Mouse (Mus musculus): ENCODE data around the gene Srrd. TPM values are rescaled to one million over a fixed set of nuclear protein-coding genes. Genes with fewer than 3 reads are reported as not detected.

The Srrd gene
- total and polyA plus RNA-seq, 3 experiments = 22.3 to 31.7 (median 27.1) TPM

- Histone ChIP-seq H3K9me3 (replicated peaks; ENCODE audit: low read length) (no peaks in the 10 kb centered on the region), H3K27me3 (replicated peaks) (peaks cover 17% of the 10 kb centered on the region), H3K79me2 (replicated peaks; ENCODE audit: control insufficient read depth, extremely low read depth, insufficient read depth, poor library complexity, severe bottlenecking) (no peaks in the 10 kb centered on the region), H3K4me2 (ENCODE audit: insufficient read depth, low read depth, poor library complexity, severe bottlenecking) (no peak overlapping the region), H3K4me3 (replicated peaks in 1 of 3; ENCODE audit: low read depth in 2 of 3, low read length in 2 of 3, poor library complexity in 1 of 3) (no peak overlapping the region), H3K27ac (ENCODE audit: insufficient read depth, low read depth) (no peak overlapping the region), H3K36me3 (replicated peaks in 1 of 2; ENCODE audit: control insufficient read depth in 1 of 2, insufficient read depth in 1 of 2, low read length in 1 of 2) (peaks cover 4 to 19% of the 10 kb centered on the region in 2 experiments), H3K9ac (ENCODE audit: insufficient read depth, low read depth) (no peak overlapping the region), H3K4me1 (ENCODE audit: control insufficient read depth in 1 of 2, insufficient read depth in 2 of 2) (no peaks in the 10 kb centered on the region)
- dilution Hi-C loops (cut with MboI; ENCODE audit: extremely low pct_ligation_motif_present, extremely low pct_unique_long_range_greater_than_20kb, low sequenced_read_pairs) = no loop called here
- DNase-seq (ENCODE audit: extremely low read depth) = no peak
- in situ Hi-C loops (cut with MboI; ENCODE audit: low pct_ligation_motif_present, low pct_unique_long_range_greater_than_20kb, low sequenced_read_pairs) = no loop called here
- no peak for TF ChIP-seq ELF1 (IDR thresholded peaks at IDR 0.05; ENCODE audit: low read depth, low read length)
- no peak for TF ChIP-seq TCF12 (IDR thresholded peaks at IDR 0.05; ENCODE audit: low read depth, low read length)
- TF ChIP-seq RCOR1 (conservative IDR thresholded peaks at IDR 0.05; ENCODE audit: low read depth, low read length) = no peak
- no peak for TF ChIP-seq GABPA (IDR thresholded peaks at IDR 0.05; ENCODE audit: insufficient replicate concordance, low read depth, low read length)
- TF ChIP-seq MEF2A (IDR thresholded peaks at IDR 0.05; ENCODE audit: borderline replicate concordance, low read depth, low read length) = no peak
- TF ChIP-seq IRF4 (IDR thresholded peaks at IDR 0.05; ENCODE audit: low read depth, low read length) = no peak
- no peak for TF ChIP-seq JUND (conservative IDR thresholded peaks at IDR 0.05; ENCODE audit: low read depth, low read length)
- TF ChIP-seq ZC3H11A (IDR thresholded peaks at IDR 0.05; ENCODE audit: low read depth, low read length) = no peak
These were observed 42.1 kb upstream of the Srrd start for GRCm38 (mm10) chr5:112384805-112385472.

- peaks cover 19 to 40% of the 10 kb centered on the region in 2 experiments for H3K36me3 ChIP-seq (replicated peaks in 1 of 2; ENCODE audit: control insufficient read depth in 1 of 2, insufficient read depth in 1 of 2, low read length in 1 of 2)
- H3K9ac ChIP-seq (ENCODE audit: insufficient read depth, low read depth) = no peak overlapping the region
- in situ Hi-C loops (cut with MboI; ENCODE audit: low pct_ligation_motif_present, low pct_unique_long_range_greater_than_20kb, low sequenced_read_pairs) = no loop called here
- H3K4me3 ChIP-seq (replicated peaks in 1 of 3; ENCODE audit: low read depth in 2 of 3, low read length in 2 of 3, poor library complexity in 1 of 3) = no peak overlapping the region
- peaks cover 2% of the 10 kb centered on the region for H3K27me3 ChIP-seq (replicated peaks)
- DNase-seq (ENCODE audit: extremely low read depth) = no peak
- no peaks in the 10 kb centered on the region for H3K4me1 ChIP-seq (ENCODE audit: control insufficient read depth in 1 of 2, insufficient read depth in 2 of 2)
- H3K27ac ChIP-seq (ENCODE audit: insufficient read depth, low read depth) = no peak overlapping the region
- dilution Hi-C loops (cut with MboI; ENCODE audit: extremely low pct_ligation_motif_present, extremely low pct_unique_long_range_greater_than_20kb, low sequenced_read_pairs) = no loop called here
- no peaks in the 10 kb centered on the region for H3K9me3 ChIP-seq (replicated peaks; ENCODE audit: low read length)
- H3K4me2 ChIP-seq (ENCODE audit: insufficient read depth, low read depth, poor library complexity, severe bottlenecking) = no peak overlapping the region
- no peaks in the 10 kb centered on the region for H3K79me2 ChIP-seq (replicated peaks; ENCODE audit: control insufficient read depth, extremely low read depth, insufficient read depth, poor library complexity, severe bottlenecking)
- TF ChIP-seq MXI1 (IDR thresholded peaks at IDR 0.05; ENCODE audit: low read depth, low read length) = no peak
- no peak for TF ChIP-seq TBP (conservative IDR thresholded peaks at IDR 0.05; ENCODE audit: low read depth, low read length)
- TF ChIP-seq ZMIZ1 (IDR thresholded peaks at IDR 0.05; ENCODE audit: low read depth, low read length) = no peak
- no peak for TF ChIP-seq NRF1 (IDR thresholded peaks at IDR 0.05; ENCODE audit: low read depth, low read length)
- no peak for TF ChIP-seq JUN (IDR thresholded peaks at IDR 0.05; ENCODE audit: insufficient read depth, low read depth, low read length)
- TF ChIP-seq USF2 (conservative IDR thresholded peaks at IDR 0.05; ENCODE audit: low read depth, low read length) = no peak
- no peak for TF ChIP-seq EP300 (IDR thresholded peaks at IDR 0.05; ENCODE audit: low read length)
- TF ChIP-seq TCF12 (IDR thresholded peaks at IDR 0.05; ENCODE audit: low read depth, low read length) = no peak
- TF ChIP-seq CHD2 (IDR thresholded peaks at IDR 0.05; ENCODE audit: low read length) = no peak
- TF ChIP-seq BHLHE40 (IDR thresholded peaks at IDR 0.05; ENCODE audit: low read depth, low read length) = no peak
These were observed 39.9 kb upstream of the Srrd start for GRCm38 (mm10) chr5:112382641-112383330.
